ENCODE assay signal across 8 mouse cellular contexts in the genomic region with DNA sequence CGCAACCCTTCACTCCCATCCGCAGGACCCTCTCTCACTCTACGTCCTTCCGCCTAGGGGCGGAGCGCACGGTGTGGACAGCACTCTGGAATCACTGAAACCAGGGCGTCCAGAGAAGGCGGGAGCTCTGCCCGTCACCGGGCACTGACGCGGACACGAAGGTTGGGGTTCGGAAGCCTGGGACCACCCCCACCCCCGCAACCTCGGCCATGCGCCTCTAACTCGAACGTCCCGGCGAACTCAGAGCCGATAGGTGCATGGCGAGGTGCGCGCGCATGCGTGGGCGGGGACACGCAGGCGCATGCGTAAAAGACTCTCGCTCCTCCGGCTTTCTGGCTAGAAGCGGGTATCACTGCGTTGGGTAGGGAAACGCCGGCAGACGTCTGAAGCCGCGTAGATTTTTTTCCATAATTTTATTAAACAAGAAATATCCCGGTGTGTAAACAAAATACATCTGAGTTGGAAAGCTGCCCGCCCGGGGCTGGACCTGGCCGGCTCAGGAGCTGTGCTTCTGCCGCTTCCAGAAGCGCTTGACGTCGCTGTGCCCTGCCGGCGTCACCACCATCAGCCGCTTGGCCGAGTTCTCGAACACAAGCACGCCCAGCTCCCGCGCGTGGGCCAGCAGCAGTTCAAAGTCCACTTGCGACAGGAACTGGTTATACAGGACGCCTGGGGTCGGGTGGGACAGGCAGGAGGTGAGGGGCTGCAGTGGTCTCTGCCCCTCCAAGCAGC. TPM values are rescaled to one million over a fixed set of nuclear protein-coding genes. Genes with fewer than 3 reads are reported as not detected.
DNase-seq lines count a peak whose midpoint lies in the region; ATAC-seq and TF ChIP-seq lines count a peak whose summit lies in the region.

A gene (minus strand): TSS at position 259 of the 732 bp plus-strand sequence.

- no peaks in the 10 kb centered on the region for H3K79me3 ChIP-seq in C2C12 (ENCODE audit: low read depth)

- no peaks in the 10 kb centered on the region for H3K27me3 ChIP-seq in C2C12 (ENCODE audit: control insufficient read depth, insufficient read depth, insufficient read length)
- H3K27me3 ChIP-seq in erythroblast, embryonic 14.5 days (ENCODE audit: control insufficient read depth) = no peaks in the 10 kb centered on the region
- no peaks in the 10 kb centered on the region for H3K27me3 ChIP-seq in heart, embryonic 12.5 days (replicated peaks)
- no peaks in the 10 kb centered on the region for H3K27me3 ChIP-seq in kidney, postnatal 0 days (ENCODE audit: insufficient read depth, low read length)
- H3K27me3 ChIP-seq in liver, embryonic 11.5 days (replicated peaks; ENCODE audit: control insufficient read depth, insufficient read depth, low read length) = no peaks in the 10 kb centered on the region
- H3K27me3 ChIP-seq in stomach, embryonic 14.5 days (ENCODE audit: control insufficient read depth, insufficient read depth, low read length) = no peaks in the 10 kb centered on the region

- H3K4me3 ChIP-seq in C2C12 (ENCODE audit: insufficient read depth, poor library complexity, severe bottlenecking) = peak within 1 kb of the TSS; percentile 82
- peak within 1 kb of the TSS; percentile 73 for H3K4me3 ChIP-seq in erythroblast, embryonic 14.5 days (replicated peaks)
- peak within 1 kb of the TSS; percentile 77 for H3K4me3 ChIP-seq in heart, embryonic 12.5 days
- H3K4me3 ChIP-seq in kidney, postnatal 0 days (replicated peaks; ENCODE audit: low read depth, low read length) = peak within 1 kb of the TSS; percentile 64
- peak within 1 kb of the TSS; percentile 65 for H3K4me3 ChIP-seq in liver, embryonic 11.5 days (ENCODE audit: low read depth, low read length)
- H3K4me3 ChIP-seq in stomach, embryonic 14.5 days (ENCODE audit: low read depth, low read length) = peak within 1 kb of the TSS; percentile 69

- WGBS in heart, embryonic 12.5 days = under 1% methylated on average over 61 of the region's 61 CpGs
- WGBS in kidney, postnatal 0 days = under 1% methylated on average over 61 of the region's 61 CpGs
- WGBS in liver, embryonic 11.5 days = 1% methylated on average over 61 of the region's 61 CpGs
- 0% methylated on average over 61 of the region's 61 CpGs for WGBS in stomach, embryonic 14.5 days

- peak within 1 kb of the TSS; percentile 85 for H3K9ac ChIP-seq in heart, embryonic 12.5 days
- peak within 1 kb of the TSS; percentile 77 for H3K9ac ChIP-seq in kidney, postnatal 0 days (ENCODE audit: low read depth, low read length)
- peak within 1 kb of the TSS; percentile 89 for H3K9ac ChIP-seq in liver, embryonic 11.5 days (ENCODE audit: low read depth, low read length)
- peak within 1 kb of the TSS; percentile 81 for H3K9ac ChIP-seq in stomach, embryonic 14.5 days (replicated peaks; ENCODE audit: low read depth, low read length)

- no peaks in the 10 kb centered on the region for H3K9me3 ChIP-seq in erythroblast, embryonic 14.5 days (ENCODE audit: control insufficient read depth, low read length)
- no peaks in the 10 kb centered on the region for H3K9me3 ChIP-seq in heart, embryonic 12.5 days (replicated peaks)
- no peaks in the 10 kb centered on the region for H3K9me3 ChIP-seq in kidney, postnatal 0 days (replicated peaks; ENCODE audit: low read length)
- no peaks in the 10 kb centered on the region for H3K9me3 ChIP-seq in liver, embryonic 11.5 days (ENCODE audit: control insufficient read depth, low read length)
- no peaks in the 10 kb centered on the region for H3K9me3 ChIP-seq in stomach, embryonic 14.5 days (ENCODE audit: control insufficient read depth, low read depth, low read length)

- TF ChIP-seq CTCF in C2C12 (IDR thresholded peaks at IDR 0.05; ENCODE audit: control insufficient read depth, insufficient read depth, insufficient read length) = no peak
- no peak for TF ChIP-seq CTCF in brain, embryonic 14.5 days (IDR thresholded peaks at IDR 0.05; ENCODE audit: borderline replicate concordance, extremely low read depth, insufficient read depth, insufficient read length)
- 0 out of 2 replicates have a peak, but pooled peaks have one; percentile 1 for TF ChIP-seq CTCF in kidney, postnatal 0 days (IDR thresholded peaks at IDR 0.05; ENCODE audit: low read depth)

- peaks cover 6% of the 10 kb centered on the region for H3K36me3 ChIP-seq in C2C12 (ENCODE audit: control insufficient read depth, insufficient read depth)
- H3K36me3 ChIP-seq in erythroblast, embryonic 14.5 days (ENCODE audit: control insufficient read depth) = peaks cover 53% of the 10 kb centered on the region
- H3K36me3 ChIP-seq in heart, embryonic 12.5 days = peaks cover 47% of the 10 kb centered on the region
- peaks cover 13% of the 10 kb centered on the region; the same call in 1 of the 2 replicates for H3K36me3 ChIP-seq in kidney, postnatal 0 days (ENCODE audit: insufficient read depth, low read length)
- H3K36me3 ChIP-seq in liver, embryonic 11.5 days (ENCODE audit: control insufficient read depth, insufficient read depth, low read length) = peaks cover 3% of the 10 kb centered on the region; the same call in 1 of the 2 replicates
- H3K36me3 ChIP-seq in stomach, embryonic 14.5 days (ENCODE audit: control insufficient read depth, insufficient read depth, low read length) = peaks cover 27% of the 10 kb centered on the region

- H3K4me2 ChIP-seq in heart, embryonic 12.5 days = peak within 1 kb of the TSS; percentile 94
- H3K4me2 ChIP-seq in kidney, postnatal 0 days (ENCODE audit: low read length) = peak within 1 kb of the TSS; percentile 95
- H3K4me2 ChIP-seq in liver, embryonic 11.5 days = peak within 1 kb of the TSS; percentile 92
- peak within 1 kb of the TSS; percentile 83 for H3K4me2 ChIP-seq in stomach, embryonic 14.5 days (replicated peaks; ENCODE audit: low read depth, low read length)

- H3K79me2 ChIP-seq in C2C12 (ENCODE audit: control insufficient read depth, insufficient read depth) = peaks cover 16% of the 10 kb centered on the region

- peak; percentile 89 for ATAC-seq in heart, embryonic 12.5 days (ENCODE audit: insufficient number of reproducible peaks, low FRiP score)
- ATAC-seq in kidney, postnatal 0 days (replicated peaks; ENCODE audit: low FRiP score, low read depth) = peak; percentile 84
- ATAC-seq in liver, embryonic 11.5 days (replicated peaks; ENCODE audit: low FRiP score) = peak; percentile 85
- peak; percentile 84 for ATAC-seq in stomach, embryonic 14.5 days (ENCODE audit: insufficient number of reproducible peaks, insufficient read depth, low FRiP score, low read depth)

- TF ChIP-seq POLR2A in brain, embryonic 14.5 days (IDR thresholded peaks at IDR 0.05; ENCODE audit: borderline replicate concordance, extremely low read depth, insufficient read depth, insufficient read length, poor library complexity, severe bottlenecking) = peak; percentile 36; the same call in 1 of the 2 replicates

- peaks cover 23% of the 10 kb centered on the region for H3K4me1 ChIP-seq in erythroblast, embryonic 14.5 days (ENCODE audit: control insufficient read depth)
- peaks cover 18% of the 10 kb centered on the region for H3K4me1 ChIP-seq in heart, embryonic 12.5 days (replicated peaks)
- peaks cover 12% of the 10 kb centered on the region for H3K4me1 ChIP-seq in kidney, postnatal 0 days (replicated peaks; ENCODE audit: insufficient read depth, low read length)
- H3K4me1 ChIP-seq in liver, embryonic 11.5 days (replicated peaks; ENCODE audit: control insufficient read depth, insufficient read depth, low read length) = peaks cover 5% of the 10 kb centered on the region; the same call in 1 of the 2 replicates
- peaks cover 8% of the 10 kb centered on the region; the same call in 1 of the 2 replicates for H3K4me1 ChIP-seq in stomach, embryonic 14.5 days (ENCODE audit: control insufficient read depth, insufficient read depth, low read length)

- H3ac ChIP-seq in C2C12 (ENCODE audit: control insufficient read depth, insufficient read length, low read depth) = peak within 1 kb of the TSS; percentile 98

- peak; percentile 97 for DNase-seq in brain, embryonic 14.5 days (ENCODE audit: low read depth)
- peak; percentile 96 for DNase-seq in kidney, postnatal 0 days (ENCODE audit: low spot score)
- peak; percentile 96 for DNase-seq in liver, embryonic 11.5 days (ENCODE audit: low spot score)
- DNase-seq in naive thymus-derived CD4-positive, alpha-beta T cell, adult 2 months (ENCODE audit: low read depth) = peak; percentile 99

- H3K27ac ChIP-seq in heart, embryonic 12.5 days (ENCODE audit: poor library complexity, severe bottlenecking) = peak within 1 kb of the TSS; percentile 61
- peak within 1 kb of the TSS; percentile 87 for H3K27ac ChIP-seq in kidney, postnatal 0 days
- H3K27ac ChIP-seq in liver, embryonic 11.5 days (ENCODE audit: low read depth, low read length) = peak within 1 kb of the TSS; percentile 72
- peak within 1 kb of the TSS; percentile 78 for H3K27ac ChIP-seq in stomach, embryonic 14.5 days (ENCODE audit: low read length)

TF ChIP-seq in C2C12, 6 proteins besides CTCF, POLR2A, EP300 and RAD21:
- TF ChIP-seq MAX (IDR thresholded peaks at IDR 0.05) (peak; percentile 52), MYOD1 (IDR thresholded peaks at IDR 0.05; ENCODE audit: control insufficient read depth, insufficient read length, low read depth) (no peak), FOSL1 (IDR thresholded peaks at IDR 0.05; ENCODE audit: insufficient read depth, low read length, poor library complexity, severe bottlenecking) (no peak)

RNA-seq across cellular contexts. Expression of the gene that starts here (rescaled TPM):
- polyA plus RNA-seq in C2C12 (2012; fragmentation: generic; extraction: Trizol) = 12.6 TPM
- polyA plus RNA-seq in brain, embryonic 14.5 days (2012; rRNA removed) = 36.8 and 40.6 TPM in 2 replicates
- polyA plus RNA-seq in erythroblast, embryonic 14.5 days (2012) = 1.9 and 2.6 TPM in 2 replicates
- polyA plus RNA-seq in heart, embryonic 12.5 days (2016; fragmentation: Nextera tagmentation; extraction: Ambion mirVana) = 16.1 and 17.4 TPM in 2 replicates
- polyA plus RNA-seq in kidney, postnatal 0 days (2015; fragmentation: Nextera tagmentation; extraction: Ambion mirVana) = 12.7 and 13.5 TPM in 2 replicates
- 18.8 and 20.6 TPM in 2 replicates for polyA plus RNA-seq in liver, embryonic 11.5 days (2014; fragmentation: Nextera tagmentation; extraction: Ambion mirVana)
- polyA plus RNA-seq in stomach, embryonic 14.5 days (2014; fragmentation: Nextera tagmentation; extraction: Ambion mirVana) = 14.0 and 18.7 TPM in 2 replicates

Comparison
In these comparisons a context has a peak if more than half of its experiments do, and no peak if none do; other contexts are left out.
1. Peak in every context shown above with its lines: DNase-seq, ATAC-seq, H3K4me3 ChIP-seq and H3K27ac ChIP-seq.